Mouse (Mus musculus): ENCODE data around the gene Atp2b1. TPM values are rescaled to one million over a fixed set of nuclear protein-coding genes. Genes with fewer than 3 reads are reported as not detected.

Gene Atp2b1
- total and polyA plus RNA-seq, 2 experiments from 2014 or later, result 189 to 299 TPM

GRCm38 (mm10) chr10:98974645-98975044, 60.4 kb downstream of the Atp2b1 start:
- WGBS, result 98% methylated on average over 3 of the region's 3 CpGs
- no peak for ATAC-seq (ENCODE audit: low FRiP score)

DNA sequence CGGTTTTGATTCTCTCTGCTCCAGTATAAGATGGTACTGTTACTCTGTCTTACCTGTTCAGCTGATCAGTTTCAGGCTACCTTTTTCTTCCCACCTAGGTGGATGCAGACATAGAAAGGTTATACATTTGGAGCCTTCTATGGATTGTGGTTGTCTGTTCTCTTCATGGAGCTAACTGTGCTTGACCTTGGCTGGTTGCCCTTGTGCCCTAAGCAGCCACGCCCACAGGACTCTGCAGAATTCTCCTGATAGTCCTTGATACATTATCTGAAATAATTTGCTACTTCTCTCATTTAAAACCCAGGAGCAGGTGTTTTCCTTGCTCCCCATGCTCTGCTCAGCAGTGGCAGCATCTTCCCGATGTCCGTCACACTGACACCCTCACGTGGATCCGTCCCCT, 61.4 kb downstream of the Atp2b1 start:
- H3K36me3 ChIP-seq (ENCODE audit: insufficient read depth, low read length), result no peaks in the 10 kb centered on the region
- no peak overlapping the region for H3K27ac ChIP-seq (ENCODE audit: low read depth, low read length)
- H3K27me3 ChIP-seq (ENCODE audit: insufficient read depth, low read length), result no peaks in the 10 kb centered on the region
- ATAC-seq (ENCODE audit: low FRiP score) (no peak), DNase-seq (ENCODE audit: low spot score) (no peak)
- no peak for TF ChIP-seq CTCF (IDR thresholded peaks at IDR 0.05)
- H3K4me2 ChIP-seq (ENCODE audit: low read depth, low read length, poor library complexity, severe bottlenecking), result no peak overlapping the region
- no peaks in the 10 kb centered on the region for H3K4me1 ChIP-seq (ENCODE audit: insufficient read depth, low read length)
- no peak overlapping the region for H3K4me3 ChIP-seq (ENCODE audit: low read depth, low read length)
- H3K9ac ChIP-seq (replicated peaks; ENCODE audit: low read length, poor library complexity, severe bottlenecking), result no peak overlapping the region
- 77% methylated on average over 6 of the region's 6 CpGs for WGBS
- no peaks in the 10 kb centered on the region for H3K9me3 ChIP-seq (ENCODE audit: low read length)

More at GRCm38 (mm10) chr10:98974645-98975044, 60.4 kb downstream of the Atp2b1 start:
- Histone ChIP-seq H3K4me3 (ENCODE audit: low read depth, low read length) (no peak overlapping the region), H3K9me3 (ENCODE audit: low read length) (no peaks in the 10 kb centered on the region), H3K4me1 (ENCODE audit: insufficient read depth, low read length) (no peaks in the 10 kb centered on the region), H3K27ac (ENCODE audit: low read depth, low read length) (no peak overlapping the region), H3K27me3 (ENCODE audit: insufficient read depth, low read length) (no peaks in the 10 kb centered on the region), H3K4me2 (ENCODE audit: low read depth, low read length, poor library complexity, severe bottlenecking) (no peak overlapping the region), H3K9ac (replicated peaks; ENCODE audit: low read length, poor library complexity, severe bottlenecking) (no peak overlapping the region), H3K36me3 (ENCODE audit: insufficient read depth, low read length) (no peaks in the 10 kb centered on the region)
- DNase-seq (ENCODE audit: low spot score), result no peak
- TF ChIP-seq CTCF (IDR thresholded peaks at IDR 0.05), result no peak

DNA sequence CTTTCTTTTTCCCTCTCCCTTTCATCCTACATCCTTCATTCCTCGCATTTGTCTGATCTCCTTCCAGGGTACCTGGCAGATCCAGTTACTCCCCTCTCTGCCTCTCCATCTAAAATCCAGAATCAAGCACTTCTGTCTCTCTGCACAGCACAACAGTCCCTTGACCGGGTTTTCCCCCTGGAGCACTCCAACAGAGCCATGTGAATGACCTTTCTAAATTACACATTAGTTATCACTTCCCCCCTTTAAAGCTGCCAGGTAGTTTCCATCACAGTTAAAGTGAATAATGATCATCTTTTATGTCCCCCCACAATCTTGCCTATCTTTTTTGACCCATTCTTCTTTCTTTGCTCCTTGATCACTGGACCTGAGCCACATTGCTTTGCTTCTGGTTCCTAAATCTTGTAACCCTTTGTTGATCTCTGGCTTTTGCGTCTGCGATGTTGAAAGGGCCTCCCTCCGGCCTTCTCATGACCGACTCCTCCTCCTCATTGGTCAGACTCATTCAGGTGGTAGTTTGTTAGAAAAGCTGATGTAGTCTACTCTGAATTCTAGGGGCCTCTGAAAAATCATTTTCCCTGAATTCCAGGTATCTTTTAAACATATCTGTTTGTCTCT, 62.8 kb downstream of the Atp2b1 start:
- H3K36me3 ChIP-seq (ENCODE audit: insufficient read depth, low read length), result no peaks in the 10 kb centered on the region
- H3K4me1 ChIP-seq (ENCODE audit: insufficient read depth, low read length), result no peaks in the 10 kb centered on the region
- H3K9ac ChIP-seq (replicated peaks; ENCODE audit: low read length, poor library complexity, severe bottlenecking), result no peak overlapping the region
- H3K9me3 ChIP-seq (ENCODE audit: low read length), result no peaks in the 10 kb centered on the region
- DNase-seq (ENCODE audit: low spot score), result no peak
- no peak for ATAC-seq (ENCODE audit: low FRiP score)
- TF ChIP-seq CTCF (IDR thresholded peaks at IDR 0.05), result no peak
- WGBS, result 36% methylated on average over 6 of the region's 6 CpGs
- no peak overlapping the region for H3K4me3 ChIP-seq (ENCODE audit: low read depth, low read length)
- no peak overlapping the region for H3K4me2 ChIP-seq (ENCODE audit: low read depth, low read length, poor library complexity, severe bottlenecking)
- no peak overlapping the region for H3K27ac ChIP-seq (ENCODE audit: low read depth, low read length)
- H3K27me3 ChIP-seq (ENCODE audit: insufficient read depth, low read length), result no peaks in the 10 kb centered on the region

- Histone ChIP-seq H3K4me2 (ENCODE audit: low read depth, low read length, poor library complexity, severe bottlenecking) (no peak overlapping the region), H3K4me1 (ENCODE audit: insufficient read depth, low read length) (no peaks in the 10 kb centered on the region), H3K9ac (replicated peaks; ENCODE audit: low read length, poor library complexity, severe bottlenecking) (no peak overlapping the region), H3K36me3 (ENCODE audit: insufficient read depth, low read length) (no peaks in the 10 kb centered on the region), H3K9me3 (ENCODE audit: low read length) (no peaks in the 10 kb centered on the region), H3K4me3 (ENCODE audit: low read depth, low read length) (no peak overlapping the region), H3K27me3 (ENCODE audit: insufficient read depth, low read length) (no peaks in the 10 kb centered on the region), H3K27ac (ENCODE audit: low read depth, low read length) (no peak overlapping the region)
- DNase-seq (ENCODE audit: low spot score) (no peak), ATAC-seq (ENCODE audit: low FRiP score) (no peak)
- no peak for TF ChIP-seq CTCF (IDR thresholded peaks at IDR 0.05)
- WGBS, result 89% methylated on average over 6 of the region's 6 CpGs
These were observed 64.6 kb downstream of the Atp2b1 start for GRCm38 (mm10) chr10:98978766-98979165.

GRCm38 (mm10) chr10:98979296-98979695, 65.1 kb downstream of the Atp2b1 start:
- no peak for ATAC-seq (ENCODE audit: low FRiP score)
- no peak for TF ChIP-seq CTCF (IDR thresholded peaks at IDR 0.05)

GRCm38 (mm10) chr10:98979951-98980350, 65.7 kb downstream of the Atp2b1 start:
- no peak overlapping the region for H3K4me2 ChIP-seq (ENCODE audit: low read depth, low read length, poor library complexity, severe bottlenecking)
- no peaks in the 10 kb centered on the region for H3K27me3 ChIP-seq (ENCODE audit: insufficient read depth, low read length)
- no peak overlapping the region for H3K27ac ChIP-seq (ENCODE audit: low read depth, low read length)
- no peaks in the 10 kb centered on the region for H3K36me3 ChIP-seq (ENCODE audit: insufficient read depth, low read length)
- no peak overlapping the region for H3K9ac ChIP-seq (replicated peaks; ENCODE audit: low read length, poor library complexity, severe bottlenecking)
- no peak for DNase-seq (ENCODE audit: low spot score)
- no peaks in the 10 kb centered on the region for H3K4me1 ChIP-seq (ENCODE audit: insufficient read depth, low read length)
- WGBS, result 57% methylated on average over 8 of the region's 8 CpGs
- no peak for TF ChIP-seq CTCF (IDR thresholded peaks at IDR 0.05)
- no peaks in the 10 kb centered on the region for H3K9me3 ChIP-seq (ENCODE audit: low read length)
- no peak overlapping the region for H3K4me3 ChIP-seq (ENCODE audit: low read depth, low read length)
- no peak for ATAC-seq (ENCODE audit: low FRiP score)

More at GRCm38 (mm10) chr10:98979296-98979695, 65.1 kb downstream of the Atp2b1 start:
- no peak overlapping the region for H3K27ac ChIP-seq (ENCODE audit: low read depth, low read length)
- H3K9me3 ChIP-seq (ENCODE audit: low read length), result no peaks in the 10 kb centered on the region
- H3K4me1 ChIP-seq (ENCODE audit: insufficient read depth, low read length), result no peaks in the 10 kb centered on the region
- H3K9ac ChIP-seq (replicated peaks; ENCODE audit: low read length, poor library complexity, severe bottlenecking), result no peak overlapping the region
- WGBS, result 79% methylated on average over 7 of the region's 7 CpGs
- no peak for DNase-seq (ENCODE audit: low spot score)
- H3K4me2 ChIP-seq (ENCODE audit: low read depth, low read length, poor library complexity, severe bottlenecking), result no peak overlapping the region
- no peaks in the 10 kb centered on the region for H3K36me3 ChIP-seq (ENCODE audit: insufficient read depth, low read length)
- no peak overlapping the region for H3K4me3 ChIP-seq (ENCODE audit: low read depth, low read length)
- H3K27me3 ChIP-seq (ENCODE audit: insufficient read depth, low read length), result no peaks in the 10 kb centered on the region
